Comparison of ENCODE assay signal across 2 mouse cellular contexts in genomic region chr14:31207070-31207830, GRCm38 (mm10).
TF ChIP-seq lines count a peak whose summit lies in the region.

No protein-coding gene starts in this region.

TF ChIP-seq in CH12.LX, 34 proteins besides CTCF, POLR2A, EP300 and RAD21:
- no peak for TF ChIP-seq KAT2A (IDR thresholded peaks at IDR 0.05; ENCODE audit: insufficient replicate concordance, low read length)
- TF ChIP-seq ZMIZ1 (IDR thresholded peaks at IDR 0.05; ENCODE audit: low read depth, low read length) = no peak
- no peak for TF ChIP-seq MEF2A (IDR thresholded peaks at IDR 0.05; ENCODE audit: borderline replicate concordance, low read depth, low read length)
- no peak for TF ChIP-seq CHD2 (IDR thresholded peaks at IDR 0.05; ENCODE audit: low read length)
- TF ChIP-seq ZC3H11A (IDR thresholded peaks at IDR 0.05; ENCODE audit: low read depth, low read length) = no peak
- TF ChIP-seq ELF1 (IDR thresholded peaks at IDR 0.05; ENCODE audit: low read depth, low read length) = no peak
- TF ChIP-seq PAX5 (IDR thresholded peaks at IDR 0.05; ENCODE audit: low read length) = no peak
- TF ChIP-seq TBP (conservative IDR thresholded peaks at IDR 0.05; ENCODE audit: low read depth, low read length) = no peak
- TF ChIP-seq USF1 (IDR thresholded peaks at IDR 0.05; ENCODE audit: low read depth, low read length) = no peak
- TF ChIP-seq USF2 (conservative IDR thresholded peaks at IDR 0.05; ENCODE audit: low read depth, low read length) = no peak
- no peak for TF ChIP-seq BHLHE40 (IDR thresholded peaks at IDR 0.05; ENCODE audit: low read depth, low read length)
- no peak for TF ChIP-seq POLR2AphosphoS2 (IDR thresholded peaks at IDR 0.05; ENCODE audit: low read depth, low read length)
- TF ChIP-seq ZKSCAN1 (IDR thresholded peaks at IDR 0.05; ENCODE audit: borderline replicate concordance, low read depth, low read length) = no peak
- TF ChIP-seq UBTF (IDR thresholded peaks at IDR 0.05; ENCODE audit: low read depth, low read length) = no peak
- TF ChIP-seq E2F4 (IDR thresholded peaks at IDR 0.05; ENCODE audit: insufficient replicate concordance, low read depth, low read length) = no peak
- no peak for TF ChIP-seq MAFK (IDR thresholded peaks at IDR 0.05; ENCODE audit: insufficient replicate concordance, low read length)
- no peak for TF ChIP-seq IRF4 (IDR thresholded peaks at IDR 0.05; ENCODE audit: low read depth, low read length)

TF ChIP-seq in MEL, 35 proteins besides CTCF, POLR2A, EP300 and RAD21:
- TF ChIP-seq BHLHE40 (IDR thresholded peaks at IDR 0.05; ENCODE audit: borderline replicate concordance, low read depth, low read length) (no peak), JUND (IDR thresholded peaks at IDR 0.05; ENCODE audit: low read depth, low read length) (no peak), CHD2 (IDR thresholded peaks at IDR 0.05; ENCODE audit: low read length) (no peak), MEF2A (IDR thresholded peaks at IDR 0.05; ENCODE audit: extremely low read depth, insufficient replicate concordance, low read depth, low read length, poor library complexity, severe bottlenecking) (no peak), TBP (IDR thresholded peaks at IDR 0.05; ENCODE audit: low read depth, low read length) (0 out of 2 replicates have a peak, but pooled peaks have one; percentile 3), TAL1 (IDR thresholded peaks at IDR 0.05; ENCODE audit: low read length) (peak; percentile 63), MAZ (IDR thresholded peaks at IDR 0.05; ENCODE audit: low read depth, low read length) (no peak), USF2 (IDR thresholded peaks at IDR 0.05; ENCODE audit: borderline replicate concordance in 1 of 2, insufficient read depth in 1 of 2, low read depth in 1 of 2, low read length in 2 of 2) (no peak), KAT2A (conservative IDR thresholded peaks at IDR 0.05; ENCODE audit: low read depth, low read length) (no peak), MXI1 (IDR thresholded peaks at IDR 0.05; ENCODE audit: low read depth, low read length) (no peak)
